Mouse (Mus musculus) stomach, embryonic 14.5 days (tissue): ENCODE measurements around the gene Cks1brt. TPM values are rescaled to one million over a fixed set of nuclear protein-coding genes. Genes with fewer than 3 reads are reported as not detected.
"Not testable (repeated sequence)": the region's sequence is repeated elsewhere in the genome, so short reads cannot be mapped to it uniquely, and the experiment has no call there.

ENCODE experiments used
- ATAC-seq: fragments of 200-750 bp; cut with Nextera tagmentation; 2 replicates; pipeline ENCODE4 v1.8.0; 2017; ENCODE audit warnings: low read depth, moderate TSS enrichment; ENCODE audit not compliant: insufficient number of reproducible peaks, insufficient read depth, low FRiP score
- H3K27ac ChIP-seq: fragments of 300-500 bp; sonication (generic); 2 replicates; pipeline ENCODE4 v1.5.1; 2014; ENCODE audit warnings: mild to moderate bottlenecking, low read length, moderate library complexity, mixed read lengths
- H3K27me3 ChIP-seq: fragments of 300-500 bp; sonication (generic); 2 replicates; pipeline ENCODE4 v1.6.1; 2014; ENCODE audit warnings: low read length, control low read depth, mixed read lengths; ENCODE audit not compliant: control insufficient read depth, insufficient read depth
- H3K36me3 ChIP-seq: fragments of 300-500 bp; sonication (generic); 2 replicates; pipeline ENCODE4 v1.6.1; 2014; ENCODE audit warnings: mild to moderate bottlenecking, control low read depth, low read length, moderate library complexity, mixed read lengths; ENCODE audit not compliant: control insufficient read depth, insufficient read depth
- H3K4me1 ChIP-seq: fragments of 300-500 bp; sonication (generic); 2 replicates; pipeline ENCODE4 v1.6.1; 2014; ENCODE audit warnings: low read length, control low read depth, mixed read lengths; ENCODE audit not compliant: control insufficient read depth, insufficient read depth
- H3K4me2 ChIP-seq: fragments of 300-500 bp; sonication (generic); replicated peaks from 2 replicates; pipeline ENCODE4 v1.6.1; 2014; ENCODE audit warnings: low read depth, low read length, control low read depth
- H3K4me3 ChIP-seq: fragments of 300-500 bp; sonication (generic); 2 replicates; pipeline ENCODE4 v1.5.1; 2014; ENCODE audit warnings: low read depth, low read length, control low read depth
- H3K9ac ChIP-seq: fragments of 300-500 bp; sonication (generic); replicated peaks from 2 replicates; pipeline ENCODE4 v1.6.1; 2014; ENCODE audit warnings: low read depth, mild to moderate bottlenecking, control low read depth, low read length, moderate library complexity, mixed read lengths
- H3K9me3 ChIP-seq: fragments of 300-500 bp; sonication (generic); 2 replicates; pipeline ENCODE4 v1.6.1; 2016; ENCODE audit warnings: low read depth, low read length, control low read depth; ENCODE audit not compliant: control insufficient read depth
- WGBS: fragments of 180-500 bp; shearing (Covaris S2); extraction: QIAGEN DNeasy Blood & Tissue Kit; methylation state at CpG from one replicate; pipeline ENCODE4 v1.1.7; 2014; 5-methylcytosine and 5-hydroxymethylcytosine counted together
- polyA plus RNA-seq: library from polyadenylated mRNA; unstranded; fragments of >200 nt; fragmentation: Nextera tagmentation; extraction: Ambion mirVana; gene quantifications from 2 replicates; pipeline ENCODE4 v1.2.1, GENCODE M21; 2014

Cks1brt gene
- polyA plus RNA-seq, 1 experiment from 2014 or later = not detected

- Histone ChIP-seq H3K9me3 (no peaks in the 10 kb centered on the region), H3K4me2 (no peak overlapping the region), H3K27ac (no peak overlapping the region), H3K9ac (no peak overlapping the region), H3K27me3 (no peaks in the 10 kb centered on the region), H3K4me1 (no peaks in the 10 kb centered on the region), H3K36me3 (no peaks in the 10 kb centered on the region), H3K4me3 (no peak overlapping the region)
- 81% methylated on average over 1 of the region's 1 CpGs for WGBS
- no peak for ATAC-seq
These were observed 19.4 kb upstream of the Cks1brt start for GRCm38 (mm10) chr8:85132335-85132734.

GRCm38 (mm10) chr8:85135690-85136089 is 16.0 kb upstream of the Cks1brt start:
- H3K4me1 ChIP-seq = not testable (repeated sequence)

GRCm38 (mm10) chr8:85142516-85142915 is 9.2 kb upstream of the Cks1brt start:
- no peak overlapping the region for H3K4me2 ChIP-seq
- no peaks in the 10 kb centered on the region for H3K36me3 ChIP-seq
- no peak for ATAC-seq
- no peak overlapping the region for H3K27ac ChIP-seq
- WGBS = 96% methylated on average over 4 of the region's 4 CpGs
- H3K9me3 ChIP-seq = peaks cover 6% of the 10 kb centered on the region
- H3K9ac ChIP-seq = no peak overlapping the region
- no peaks in the 10 kb centered on the region for H3K4me1 ChIP-seq
- H3K4me3 ChIP-seq = no peak overlapping the region
- H3K27me3 ChIP-seq = no peaks in the 10 kb centered on the region

More at GRCm38 (mm10) chr8:85135690-85136089, 16.0 kb upstream of the Cks1brt start:
- not testable (repeated sequence) for H3K4me3 ChIP-seq, H3K36me3 ChIP-seq, ATAC-seq, H3K9me3 ChIP-seq, H3K4me2 ChIP-seq, H3K27me3 ChIP-seq, H3K9ac ChIP-seq, H3K27ac ChIP-seq
- WGBS = 85% methylated on average over 2 of the region's 2 CpGs

GRCm38 (mm10) chr8:85171291-85171690 is 19.6 kb downstream of the Cks1brt start:
- no peaks in the 10 kb centered on the region for H3K9me3 ChIP-seq
- H3K27me3 ChIP-seq = no peaks in the 10 kb centered on the region
- no peaks in the 10 kb centered on the region for H3K4me1 ChIP-seq
- H3K4me2 ChIP-seq = no peak overlapping the region
- no peak for ATAC-seq
- no peak overlapping the region for H3K27ac ChIP-seq
- H3K36me3 ChIP-seq = no peaks in the 10 kb centered on the region
- WGBS = 22% methylated on average over 14 of the region's 14 CpGs
- H3K4me3 ChIP-seq = no peak overlapping the region
- no peak overlapping the region for H3K9ac ChIP-seq

GRCm38 (mm10) chr8:85175892-85176291 is 24.2 kb downstream of the Cks1brt start:
- WGBS = 75% methylated on average over 7 of the region's 7 CpGs
- no peak overlapping the region for H3K27ac ChIP-seq
- ATAC-seq = no peak
- H3K36me3 ChIP-seq = no peaks in the 10 kb centered on the region
- H3K9ac ChIP-seq = no peak overlapping the region
- H3K4me1 ChIP-seq = no peaks in the 10 kb centered on the region
- no peak overlapping the region for H3K4me2 ChIP-seq
- no peaks in the 10 kb centered on the region for H3K27me3 ChIP-seq
- H3K4me3 ChIP-seq = no peak overlapping the region
- no peaks in the 10 kb centered on the region for H3K9me3 ChIP-seq

- Histone ChIP-seq H3K4me2 (no peak overlapping the region), H3K27me3 (no peaks in the 10 kb centered on the region), H3K9me3 (peaks cover 4% of the 10 kb centered on the region; the same call in 1 of the 2 replicates), H3K36me3 (no peaks in the 10 kb centered on the region), H3K9ac (no peak overlapping the region), H3K27ac (no peak overlapping the region), H3K4me3 (no peak overlapping the region), H3K4me1 (no peaks in the 10 kb centered on the region)
- WGBS = 83% methylated on average over 1 of the region's 1 CpGs
- ATAC-seq = no peak
These were observed 40.6 kb downstream of the Cks1brt start for GRCm38 (mm10) chr8:85192346-85192745.

- WGBS = 77% methylated on average over 4 of the region's 4 CpGs
- no peak for ATAC-seq
These were observed 68.5 kb downstream of the Cks1brt start for GRCm38 (mm10) chr8:85220220-85220619.

GRCm38 (mm10) chr8:85220992-85221391 is 69.3 kb downstream of the Cks1brt start:
- no peak for ATAC-seq
- no peak overlapping the region for H3K4me2 ChIP-seq
- H3K4me1 ChIP-seq = no peaks in the 10 kb centered on the region
- H3K4me3 ChIP-seq = no peak overlapping the region
- H3K9me3 ChIP-seq = no peaks in the 10 kb centered on the region
- no peak overlapping the region for H3K27ac ChIP-seq
- no peak overlapping the region for H3K9ac ChIP-seq
- WGBS = 38% methylated on average over 6 of the region's 6 CpGs
- no peaks in the 10 kb centered on the region for H3K27me3 ChIP-seq
- H3K36me3 ChIP-seq = no peaks in the 10 kb centered on the region

More at GRCm38 (mm10) chr8:85220220-85220619, 68.5 kb downstream of the Cks1brt start:
- Histone ChIP-seq H3K27ac (no peak overlapping the region), H3K9ac (no peak overlapping the region), H3K27me3 (no peaks in the 10 kb centered on the region), H3K9me3 (no peaks in the 10 kb centered on the region), H3K36me3 (no peaks in the 10 kb centered on the region), H3K4me3 (no peak overlapping the region), H3K4me1 (no peaks in the 10 kb centered on the region), H3K4me2 (no peak overlapping the region)
